Mouse (Mus musculus) gastrocnemius, postnatal 36 days (tissue): ENCODE results near the gene Lsm2. TPM values are rescaled to one million over a fixed set of nuclear protein-coding genes. Genes with fewer than 3 reads are reported as not detected.
"Not testable (repeated sequence)": the region's sequence is repeated elsewhere in the genome, so short reads cannot be mapped to it uniquely, and the experiment has no call there.

ENCODE experiments used
- DNase-seq, 2 experiments: peaks; one replicate each; pipeline ENCODE4 v3.0.0; 2022
- intact Hi-C: fragments of 180-260 bp; cut with DNase I; formaldehyde crosslinking; loops from one replicate; pipeline ENCODE4 v1.15.1; 2025
- total RNA-seq, 2 experiments: library from RNA; stranded (reverse); gene quantifications; 2 replicates each; pipeline ENCODE4 v1.2.3; 2021

The Lsm2 gene
- total RNA-seq, 2 experiments from 2014 or later, result 13.1 to 15.3 TPM

- DNase-seq, result no peak
- intact Hi-C loops, result no loop called here
These were observed 23.5 kb downstream of the Lsm2 start for GRCm38 (mm10) chr17:35005158-35005557.

- intact Hi-C loops, DNase-seq: not testable (repeated sequence)
These were observed 24.2 kb downstream of the Lsm2 start for GRCm38 (mm10) chr17:35005902-35006301.

GRCm38 (mm10) chr17:35007387-35007991 is 25.8 kb downstream of the Lsm2 start:
- no peak for DNase-seq
- intact Hi-C loops, result no loop called here

- intact Hi-C loops, result no loop called here
- no peak for DNase-seq
These were observed 27.9 kb downstream of the Lsm2 start for GRCm38 (mm10) chr17:35009586-35009985.

DNA sequence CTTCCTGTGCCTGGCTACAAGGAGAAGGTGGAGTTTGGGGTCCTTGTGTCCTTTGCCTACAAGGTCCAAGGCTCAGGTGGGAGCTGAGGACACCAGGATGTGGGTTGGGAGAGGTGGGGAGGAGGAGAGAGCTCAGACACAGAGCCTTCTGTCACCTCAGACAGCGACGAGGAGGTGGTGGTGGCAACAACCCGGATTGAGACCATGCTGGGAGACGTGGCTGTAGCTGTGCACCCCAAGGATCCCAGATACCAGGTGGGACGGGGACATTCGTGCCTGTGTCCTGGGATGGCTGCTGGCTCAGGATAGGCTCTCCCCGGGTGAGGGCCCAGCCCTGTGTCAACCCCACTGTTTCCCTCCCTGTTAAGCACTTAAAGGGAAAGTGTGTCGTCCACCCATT is 29.8 kb downstream of the Lsm2 start:
- no peak for DNase-seq
- intact Hi-C loops, result no loop called here

DNA sequence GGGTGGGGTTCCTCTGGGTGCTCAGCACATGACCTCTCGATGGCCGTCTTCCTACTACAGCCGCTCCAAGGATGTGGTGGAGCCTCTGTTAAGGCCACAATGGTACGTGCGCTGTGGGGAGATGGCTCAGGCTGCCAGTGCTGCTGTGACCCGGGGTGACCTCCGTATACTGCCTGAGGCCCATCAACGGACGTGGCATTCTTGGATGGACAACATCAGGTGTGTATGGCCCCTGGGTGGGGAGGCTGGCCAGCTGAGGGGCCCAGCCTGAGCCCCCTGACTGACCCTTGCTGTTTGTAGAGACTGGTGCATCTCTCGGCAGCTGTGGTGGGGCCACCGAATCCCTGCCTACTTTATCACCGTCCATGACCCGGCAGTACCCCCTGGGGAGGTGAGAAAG is 30.8 kb downstream of the Lsm2 start:
- intact Hi-C loops, result no loop called here
- no peak for DNase-seq

GRCm38 (mm10) chr17:35013221-35013620 is 31.6 kb downstream of the Lsm2 start:
- no peak for DNase-seq
- intact Hi-C loops, result no loop called here

- no peak for DNase-seq
- intact Hi-C loops, result no loop called here
These were observed 33.6 kb downstream of the Lsm2 start for GRCm38 (mm10) chr17:35015296-35015695.

DNA sequence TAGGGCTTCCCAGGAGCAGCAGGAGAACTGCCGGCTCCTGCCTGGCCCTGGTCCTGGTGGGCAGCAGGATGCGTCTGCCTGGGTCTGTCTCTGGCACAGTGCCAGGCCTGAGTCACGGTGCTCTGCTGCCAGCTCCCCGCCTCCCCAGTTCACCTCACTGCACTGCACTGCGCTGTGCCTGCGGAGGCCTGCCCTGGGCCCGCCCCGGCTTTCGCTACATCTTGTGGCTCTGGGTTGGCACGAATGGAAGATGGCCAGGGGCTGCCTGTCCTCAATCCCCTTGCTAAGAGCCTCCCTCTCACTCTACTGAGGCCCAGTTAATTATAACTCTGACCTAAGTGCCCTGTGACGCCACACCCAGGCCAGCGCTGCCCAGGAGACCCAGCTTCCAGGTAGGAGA is 34.7 kb downstream of the Lsm2 start, which contains the start of gene Vwa7:
Gene Vwa7, plus strand, starts transcription at position 204 of the 400 bp plus-strand sequence.
- peak in 1 of 2 experiments; percentile 49 for DNase-seq
- intact Hi-C loops, result no loop called here

DNA sequence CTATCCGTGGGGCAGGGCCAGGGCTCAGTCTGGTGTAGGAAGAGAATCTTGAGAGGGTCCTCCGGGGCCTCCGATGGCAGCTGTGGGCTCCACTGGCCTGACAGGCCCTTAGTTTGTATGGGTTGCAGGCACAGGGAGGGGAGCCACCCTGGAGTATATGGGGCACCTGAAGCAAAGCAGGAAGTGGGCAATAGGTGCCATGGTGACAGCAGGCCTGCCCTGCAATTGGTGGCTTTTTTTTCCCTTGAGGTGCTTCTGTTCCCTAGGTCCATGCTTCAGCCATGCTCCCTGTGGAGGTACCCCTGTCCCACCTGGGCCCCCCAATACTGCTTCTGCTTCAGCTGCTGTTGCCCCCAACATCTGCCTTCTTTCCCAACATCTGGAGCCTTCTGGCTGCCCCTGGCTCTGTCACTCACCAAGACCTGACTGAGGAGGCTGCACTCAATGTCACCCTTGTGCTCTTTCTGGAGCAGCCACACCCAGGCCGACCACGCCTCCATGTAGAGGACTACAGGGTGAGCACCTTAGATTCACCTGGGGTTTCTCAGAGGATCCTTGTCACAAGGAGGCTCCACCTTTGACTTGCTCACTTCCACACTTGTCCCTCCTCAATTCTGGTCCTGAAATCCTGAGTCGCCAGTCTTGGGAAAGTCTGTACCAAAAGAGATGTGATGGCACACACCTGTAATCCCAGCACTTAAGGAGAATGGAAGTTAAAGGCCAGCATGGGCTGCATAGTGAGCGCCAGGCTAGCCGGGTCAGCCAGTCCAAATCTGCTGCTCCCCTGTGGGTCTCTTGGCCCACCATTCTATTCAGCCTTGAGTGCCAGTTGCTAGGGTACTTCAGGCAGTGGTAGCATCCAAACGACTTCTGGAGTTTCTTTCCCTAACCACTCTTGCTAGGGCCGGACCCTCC is 35.4 kb downstream of the Lsm2 start:
- intact Hi-C loops, result no loop called here
- DNase-seq, result no peak

GRCm38 (mm10) chr17:35017706-35018030 is 36.0 kb downstream of the Lsm2 start:
- DNase-seq, result peak in 1 of 2 experiments; percentile 13
- intact Hi-C loops, result no loop called here

DNA sequence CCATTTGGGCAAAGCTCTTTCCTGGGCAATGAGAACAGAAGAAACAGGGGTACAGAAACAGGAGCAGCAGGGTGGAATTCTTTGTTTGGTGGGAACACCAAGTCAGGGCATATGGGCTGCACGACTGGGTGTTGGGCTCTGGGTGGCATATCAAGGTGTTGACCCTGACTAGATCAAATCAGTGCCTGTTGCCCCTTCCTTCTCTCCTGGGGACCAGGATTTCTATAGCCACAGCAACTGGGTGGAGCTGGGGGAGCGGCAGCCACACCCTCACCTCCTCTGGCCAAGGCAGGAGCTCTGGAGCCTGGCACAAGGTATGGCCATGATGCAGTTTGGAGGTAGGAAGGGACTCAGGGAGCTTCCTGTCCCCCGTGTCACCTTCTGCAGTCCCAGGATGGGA is 36.5 kb downstream of the Lsm2 start:
- intact Hi-C loops, result no loop called here
- DNase-seq, result no peak

DNA sequence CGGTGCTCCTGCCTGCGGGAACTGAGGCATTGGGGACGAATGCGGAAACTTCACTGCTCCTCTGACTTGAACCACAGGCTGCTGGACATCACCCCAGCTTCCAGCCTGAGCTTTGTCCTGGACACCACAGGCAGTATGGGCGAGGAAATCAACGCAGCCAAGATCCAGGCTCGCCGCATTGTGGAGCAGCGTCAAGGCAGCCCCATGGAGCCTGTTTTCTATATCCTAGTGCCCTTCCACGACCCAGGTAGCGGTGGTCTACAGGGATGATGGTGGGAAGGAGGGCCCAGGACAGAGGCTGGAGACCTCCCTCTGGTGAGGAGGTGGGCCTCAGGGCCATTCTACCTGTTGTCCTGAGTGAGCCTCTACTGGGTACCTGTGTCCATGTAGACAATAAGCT is 38.2 kb downstream of the Lsm2 start:
- intact Hi-C loops, result loop anchor here (5.0 kb wide), 1 partner anchor 67 kb away; the partner anchor contains the start of genes Abhd16a and Ly6g6f
- DNase-seq, result no peak

GRCm38 (mm10) chr17:35020551-35020950 is 38.9 kb downstream of the Lsm2 start:
- intact Hi-C loops, result loop anchor here (5.0 kb wide), 1 partner anchor 67 kb away; the partner anchor contains the start of genes Abhd16a and Ly6g6f
- no peak for DNase-seq

DNA sequence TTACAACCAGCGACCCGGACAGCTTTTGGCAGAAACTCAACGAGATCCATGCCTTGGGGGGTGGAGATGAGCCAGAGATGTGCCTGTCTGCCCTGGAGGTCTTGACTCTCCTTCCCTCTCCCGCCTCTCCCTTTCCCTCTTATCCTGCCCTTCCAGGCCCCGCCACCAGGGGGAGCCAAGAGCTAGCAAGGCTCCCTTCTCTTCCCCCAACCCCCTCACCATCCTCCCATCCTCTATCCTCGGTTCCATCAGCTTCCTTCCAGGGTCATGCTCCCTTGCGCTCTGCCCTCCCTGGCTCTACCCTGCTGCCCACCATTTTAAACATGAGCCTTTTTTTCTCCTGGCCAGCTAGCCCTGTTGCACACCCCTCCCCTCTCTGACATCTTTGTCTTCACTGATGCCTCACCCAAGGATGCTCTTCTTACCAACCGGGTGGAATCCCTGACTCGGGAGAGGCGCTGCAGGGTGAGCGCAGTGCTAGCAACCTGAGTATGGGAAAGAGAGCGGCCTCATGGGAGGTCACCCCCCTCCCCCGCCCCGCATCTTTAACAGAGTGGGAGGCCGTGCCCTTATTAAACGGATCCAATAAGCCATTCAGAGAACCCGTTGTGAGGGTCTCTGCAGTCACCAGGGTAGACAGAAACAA is 39.6 kb downstream of the Lsm2 start:
- intact Hi-C loops, result loop anchor here (1.0 to 5.0 kb wide), 2 partner anchors 66 to 84 kb away; partner anchors contain the start of genes Abhd16a and Ly6g6f
- peak; percentile 84 to 90 for DNase-seq

DNA sequence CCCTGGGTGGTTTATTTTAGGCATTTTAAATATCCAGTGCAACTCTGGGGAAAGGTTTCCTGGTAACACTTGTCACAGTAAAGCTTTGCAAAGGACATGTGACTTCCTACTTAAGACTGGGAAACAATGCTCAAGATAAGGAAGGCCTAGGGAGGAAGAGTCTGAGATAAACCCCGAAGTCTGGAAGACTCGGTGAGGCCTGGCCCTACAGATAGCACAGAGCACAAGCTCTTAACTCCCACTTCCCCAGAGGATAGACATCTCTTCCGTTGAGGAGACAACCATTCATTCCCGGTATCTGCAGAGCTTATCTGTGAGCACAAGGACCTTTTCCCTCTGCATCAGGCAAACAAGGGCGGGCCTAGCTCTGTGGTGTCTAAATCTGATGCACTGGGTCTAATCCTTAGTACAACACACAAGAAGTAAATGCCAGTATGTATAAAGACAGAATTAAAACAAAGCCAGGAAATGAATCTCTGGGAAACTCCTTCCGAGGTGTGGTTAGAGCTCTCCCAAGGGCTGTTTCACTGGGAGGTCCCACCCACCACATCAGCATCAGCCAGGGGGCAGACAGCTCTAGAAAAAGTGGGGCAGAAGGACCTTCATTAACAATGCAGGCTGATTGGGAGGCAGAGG is 40.3 kb downstream of the Lsm2 start:
- intact Hi-C loops, result loop anchor here (1.0 to 5.0 kb wide), 3 partner anchors 37 to 83 kb away; partner anchors contain the start of genes Abhd16a, Ddah2 and Ly6g6f
- peak in 1 of 2 experiments; percentile 14 for DNase-seq

DNA sequence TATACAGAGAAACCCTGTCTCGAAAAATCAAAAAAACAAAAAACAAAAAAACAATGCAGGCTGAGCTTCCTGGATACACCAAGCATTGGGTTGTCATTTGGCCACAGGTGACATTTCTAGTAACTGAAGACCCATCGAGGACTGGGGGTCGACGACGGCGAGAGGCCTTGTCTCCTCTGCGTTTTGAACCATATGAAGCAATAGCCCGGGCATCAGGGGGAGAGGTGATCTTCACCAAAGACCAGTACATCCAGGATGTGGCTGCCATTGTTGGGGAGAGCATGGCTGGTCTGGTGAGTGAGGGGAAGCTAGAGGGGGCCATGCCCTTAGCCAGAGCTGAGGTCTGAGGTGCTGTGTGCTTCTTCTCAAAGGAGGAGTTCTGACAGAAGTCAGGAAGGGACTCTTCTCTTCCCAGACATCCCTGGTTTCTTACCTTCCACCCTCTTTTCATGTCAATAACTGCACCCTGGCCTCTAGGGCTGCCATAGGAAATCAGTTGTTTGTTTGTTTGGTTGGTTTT is 40.9 kb downstream of the Lsm2 start:
- intact Hi-C loops, result loop anchor here (2.0 to 5.0 kb wide), 2 partner anchors 36 to 65 kb away; partner anchors contain the start of genes Abhd16a, Ddah2 and Ly6g6f
- DNase-seq, result peak in 1 of 2 experiments; percentile 11

DNA sequence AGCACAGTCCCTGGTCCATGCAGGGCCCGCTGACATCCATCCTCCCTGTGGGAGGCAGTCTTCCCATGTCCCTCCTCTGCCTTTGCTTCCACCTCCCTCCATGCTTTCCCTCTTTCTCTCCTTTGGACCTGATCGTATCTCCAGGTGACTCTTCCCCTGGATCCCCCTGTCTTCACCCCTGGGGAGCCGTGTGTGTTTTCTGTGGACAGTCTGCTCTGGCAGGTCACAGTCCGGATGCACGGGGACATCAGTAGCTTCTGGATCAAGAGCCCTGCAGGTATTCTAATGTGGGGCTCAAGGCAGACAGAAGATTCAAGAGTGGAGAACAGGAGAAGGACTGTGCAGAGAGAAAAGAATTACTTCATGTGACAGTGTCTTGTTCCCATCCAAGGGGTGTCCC is 41.6 kb downstream of the Lsm2 start:
- no peak for DNase-seq
- intact Hi-C loops, result loop anchor here (2.0 to 5.0 kb wide), 2 partner anchors 36 to 64 kb away; partner anchors contain the start of genes Abhd16a, Ddah2 and Ly6g6f

DNA sequence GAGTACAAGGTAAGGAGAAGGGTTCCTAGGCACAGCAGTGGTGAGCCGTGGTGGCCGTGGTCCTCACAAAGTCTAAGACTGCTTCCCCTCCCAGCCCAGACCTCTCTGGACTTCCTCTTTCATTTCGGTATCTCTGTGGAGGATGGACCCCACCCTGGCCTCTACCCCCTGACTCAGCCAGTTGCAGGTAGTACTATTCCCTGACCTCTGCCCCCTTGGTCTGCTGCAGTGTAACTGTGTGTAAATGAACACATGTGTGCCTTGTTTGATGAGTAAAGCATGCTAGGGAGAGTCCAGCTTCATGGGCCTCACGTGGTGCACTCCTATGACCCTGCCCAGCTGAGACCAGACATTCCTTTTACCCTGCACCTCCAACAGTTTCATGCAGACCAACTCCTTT is 42.1 kb downstream of the Lsm2 start:
- peak in 1 of 2 experiments; percentile 12 for DNase-seq
- intact Hi-C loops, result loop anchor here (2.0 to 5.0 kb wide), 2 partner anchors 35 to 64 kb away; partner anchors contain the start of genes Abhd16a, Ddah2 and Ly6g6f

DNA sequence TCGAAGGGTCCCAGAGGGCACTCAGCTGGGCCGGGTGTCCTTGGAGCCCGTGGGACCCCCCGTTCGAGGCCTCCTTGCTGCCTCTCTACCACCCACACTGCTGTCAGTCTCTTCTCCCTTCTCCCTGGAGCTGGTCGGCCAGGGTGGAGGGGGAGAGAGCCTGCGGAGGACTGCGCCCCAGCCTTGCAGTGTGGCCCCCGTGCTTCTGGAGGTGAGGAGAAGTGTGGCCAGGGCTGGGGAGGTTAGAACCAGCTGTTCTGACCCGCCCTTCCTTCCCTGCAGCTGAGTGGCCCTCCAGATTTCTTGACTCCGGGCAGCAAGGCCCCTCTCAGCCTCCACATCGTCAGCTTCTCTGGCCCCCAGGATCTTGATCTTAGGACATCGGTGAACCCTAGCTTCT is 42.6 kb downstream of the Lsm2 start:
- intact Hi-C loops, result loop anchor here (5.0 kb wide), 1 partner anchor 63 kb away; the partner anchor contains the start of genes Abhd16a and Ly6g6f
- peak in 1 of 2 experiments; percentile 16 for DNase-seq
